In the genomic region with DNA sequence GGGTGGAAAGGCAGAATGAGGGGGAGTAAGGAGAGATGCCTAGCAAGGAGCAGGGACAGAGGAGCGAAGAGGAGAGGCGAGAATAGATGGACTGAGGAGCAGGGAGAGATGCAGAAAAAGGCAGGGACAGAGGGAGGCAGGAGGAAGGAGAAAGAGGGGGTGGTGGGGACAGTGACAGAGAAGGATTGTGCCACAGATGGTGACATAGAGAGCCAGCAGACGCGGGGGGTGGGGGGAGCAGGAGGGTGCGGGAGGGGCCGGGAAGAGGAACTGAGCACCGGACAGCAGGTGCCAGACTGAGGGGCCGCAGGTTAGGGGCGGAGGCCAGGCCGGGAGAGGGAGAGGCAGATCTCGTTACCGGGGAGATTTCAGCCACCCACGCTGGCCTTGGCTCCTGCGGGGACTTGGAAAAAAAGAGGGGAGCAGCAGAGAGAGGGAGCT, we compare ENCODE assay signal across 9 mouse cellular contexts. TPM values are rescaled to one million over a fixed set of nuclear protein-coding genes. Genes with fewer than 3 reads are reported as not detected.
A peak's percentile ranks its signal among the peaks of the same experiment; 100 is the strongest.
DNase-seq lines count a peak whose midpoint lies in the region; ATAC-seq and TF ChIP-seq lines count a peak whose summit lies in the region.
"Had no signal": no experiment of that assay in that cellular context is flagged by ENCODE, and none has a peak within 500 bp of the region (broad histone marks: within the 10 kb centered on the region; RNA-seq: fewer than 3 reads in every experiment).

TSS of gene Sstr3 (minus strand) at position 125 of the 441 bp plus-strand sequence.

- peak within 1 kb of the TSS; percentile 22 for H3K4me2 ChIP-seq in kidney, embryonic 14.5 days (replicated peaks; ENCODE audit: low read depth, low read length)
- H3K4me2 ChIP-seq in embryonic facial prominence, embryonic 11.5 days (ENCODE audit: low read depth, low read length), result no peak within 1 kb of the TSS
- H3K4me2 ChIP-seq: limb, embryonic 15.5 days had no signal

- H3K27me3 ChIP-seq in kidney, embryonic 14.5 days (ENCODE audit: control insufficient read depth, insufficient read depth, low read length), result 0 out of 2 replicates have a peak, but pooled peaks cover 5% of the 10 kb centered on the region
- H3K27me3 ChIP-seq in embryonic facial prominence, embryonic 11.5 days (ENCODE audit: control insufficient read depth, insufficient read depth, low read length), result no peaks in the 10 kb centered on the region; the same call in 1 of the 2 replicates

- 6% methylated on average over 14 of the region's 14 CpGs for WGBS in kidney, embryonic 14.5 days
- WGBS in embryonic facial prominence, embryonic 11.5 days, result 14% methylated on average over 14 of the region's 14 CpGs

- H3K27ac ChIP-seq in kidney, embryonic 14.5 days (ENCODE audit: low read depth, low read length), result no peak within 1 kb of the TSS; the same call in 1 of the 2 replicates
- no peak within 1 kb of the TSS for H3K27ac ChIP-seq in embryonic facial prominence, embryonic 11.5 days (replicated peaks; ENCODE audit: low read depth, low read length)
- peak within 1 kb of the TSS; percentile 92 for H3K27ac ChIP-seq in left cerebral cortex, adult 2 months
- H3K27ac ChIP-seq: limb, embryonic 15.5 days had no signal

- H3K9me3 ChIP-seq in kidney, embryonic 14.5 days (ENCODE audit: control insufficient read depth, low read length), result no peaks in the 10 kb centered on the region
- H3K9me3 ChIP-seq in embryonic facial prominence, embryonic 11.5 days (replicated peaks; ENCODE audit: control insufficient read depth, low read length), result no peaks in the 10 kb centered on the region
- H3K9me3 ChIP-seq: limb, embryonic 15.5 days had no signal

- intact Hi-C loops in left cerebral cortex, adult 2 months (cut with DNase I), result loop anchor here (1.0 to 10.0 kb wide), 6 partner anchors 36 to 570 kb away; partner anchors contain the start of gene Eif3d

- no peaks in the 10 kb centered on the region; the same call in 1 of the 2 replicates for H3K4me1 ChIP-seq in kidney, embryonic 14.5 days (ENCODE audit: control insufficient read depth, insufficient read depth, low read length)
- H3K4me1 ChIP-seq in embryonic facial prominence, embryonic 11.5 days (ENCODE audit: control insufficient read depth, insufficient read depth, low read length), result no peaks in the 10 kb centered on the region

- H3K4me3 ChIP-seq in kidney, embryonic 14.5 days (ENCODE audit: low read length), result no peak within 1 kb of the TSS
- H3K4me3 ChIP-seq in embryonic facial prominence, embryonic 11.5 days (ENCODE audit: low read depth, low read length), result no peak within 1 kb of the TSS
- H3K4me3 ChIP-seq in left cerebral cortex, adult 2 months, result peak within 1 kb of the TSS; percentile 45
- H3K4me3 ChIP-seq: limb, embryonic 15.5 days had no signal

- DNase-seq in kidney, adult 11 months, result no peak
- DNase-seq in embryonic facial prominence, embryonic 11.5 days (ENCODE audit: low spot score), result no peak
- peak in 1 of 2 experiments; percentile 52 for DNase-seq in left cerebral cortex, adult 2 months (ENCODE audit: extremely low spot score in 1 of 2, low spot score in 2 of 2)
- DNase-seq in right cerebral cortex, adult 2 months (ENCODE audit: low spot score in 2 of 2), result peak; percentile 45 to 57
- no peak for DNase-seq in gastrocnemius, postnatal 4 days (ENCODE audit: low spot score in 2 of 2)
- no peak for DNase-seq in liver
- DNase-seq in gastrocnemius, adult 8-10 months (ENCODE audit: low spot score in 2 of 2), result no peak

- H3K36me3 ChIP-seq in kidney, embryonic 14.5 days (ENCODE audit: control insufficient read depth, insufficient read depth, low read length), result no peaks in the 10 kb centered on the region
- H3K36me3 ChIP-seq in embryonic facial prominence, embryonic 11.5 days (replicated peaks; ENCODE audit: control insufficient read depth, insufficient read depth, low read depth, low read length), result no peaks in the 10 kb centered on the region
- H3K36me3 ChIP-seq: limb, embryonic 15.5 days had no signal

- peak; percentile 37 for ATAC-seq in kidney, embryonic 14.5 days (ENCODE audit: low FRiP score, low TSS enrichment)
- no peak for ATAC-seq in embryonic facial prominence, embryonic 11.5 days (replicated peaks; ENCODE audit: insufficient number of reproducible peaks, low FRiP score, low TSS enrichment, low read depth)

- peak within 1 kb of the TSS; percentile 42; the same call in 1 of the 2 replicates for H3K9ac ChIP-seq in kidney, embryonic 14.5 days (ENCODE audit: low read depth, low read length)
- peak within 1 kb of the TSS; percentile 18; the same call in 1 of the 2 replicates for H3K9ac ChIP-seq in embryonic facial prominence, embryonic 11.5 days (replicated peaks; ENCODE audit: low read length)
- H3K9ac ChIP-seq: limb, embryonic 15.5 days had no signal

- no peak for TF ChIP-seq CTCF in left cerebral cortex, adult 2 months (IDR thresholded peaks at IDR 0.05)

RNA-seq across cellular contexts. Expression of gene Sstr3, which starts in this region (rescaled TPM):
- polyA plus RNA-seq in kidney, embryonic 14.5 days (2014; fragmentation: Nextera tagmentation; extraction: Ambion mirVana), result 0.21 and 0.23 TPM in 2 replicates
- polyA plus RNA-seq in embryonic facial prominence, embryonic 11.5 days (2014; fragmentation: Nextera tagmentation; extraction: Ambion mirVana), result not detected in 2 replicates
- total RNA-seq in left cerebral cortex, adult 2 months (2021), result 10 to 100 TPM; 20.8 to 22.9 TPM
- under 1 TPM in 1 of 2 experiments, not detected in 1; 0.05 TPM for total RNA-seq in gastrocnemius, postnatal 4 days (2021)
- not detected for total RNA-seq in gastrocnemius, adult 8-10 months (2022)

Comparison
In these comparisons a context has a peak if more than half of its experiments do, and no peak if none do; other contexts are left out.
1. RNA of gene Sstr3 (total RNA-seq): 20.8 to 22.9 TPM in left cerebral cortex, adult 2 months; 0.05 TPM in gastrocnemius, postnatal 4 days and not detected in gastrocnemius, adult 8-10 months; every median in the first group is over 10 times any median in the second.
2. Peak in ATAC-seq, H3K9ac ChIP-seq and H3K4me2 ChIP-seq in kidney, embryonic 14.5 days; RNA of the gene not detected or under 1 TPM.
3. DNase-seq: peak in right cerebral cortex, adult 2 months (2 of 2); none in kidney, adult 11 months (single experiment), embryonic facial prominence, embryonic 11.5 days (single experiment), gastrocnemius, postnatal 4 days (0 of 2), liver (single experiment) and gastrocnemius, adult 8-10 months (0 of 2).